Comparison of ENCODE assay signal across 8 mouse cellular contexts in genomic region chr19:8712870-8713305, GRCm38 (mm10). TPM values are rescaled to one million over a fixed set of nuclear protein-coding genes. Genes with fewer than 3 reads are reported as not detected.
A peak's percentile ranks its signal among the peaks of the same experiment; 100 is the strongest.
DNase-seq lines count a peak whose midpoint lies in the region; ATAC-seq and TF ChIP-seq lines count a peak whose summit lies in the region.

No protein-coding gene starts in this region.

- ATAC-seq in heart, embryonic 14.5 days (ENCODE audit: insufficient number of reproducible peaks, insufficient read depth, low FRiP score, low read depth): peak; percentile 64
- peak; percentile 53 for ATAC-seq in liver, postnatal 0 days
- ATAC-seq in neural tube, embryonic 12.5 days (ENCODE audit: low FRiP score, low read depth): peak; percentile 78

- H3K79me2 ChIP-seq in CH12.LX (replicated peaks; ENCODE audit: control insufficient read depth, extremely low read depth, insufficient read depth, poor library complexity, severe bottlenecking): peaks cover 33% of the 10 kb centered on the region

- TF ChIP-seq EP300 in CH12.LX (IDR thresholded peaks at IDR 0.05; ENCODE audit: low read length): no peak
- peak; percentile 61 for TF ChIP-seq EP300 in liver, postnatal 0 days (IDR thresholded peaks at IDR 0.05; ENCODE audit: low read depth)

- peak overlapping the region; percentile 96 for H3K27ac ChIP-seq in CH12.LX (ENCODE audit: insufficient read depth, low read depth)
- H3K27ac ChIP-seq in heart, embryonic 14.5 days (replicated peaks in 1 of 2; ENCODE audit: control insufficient read depth in 1 of 2, insufficient read depth in 1 of 2, low read depth in 2 of 2, low read length in 2 of 2): peak overlapping the region; percentile 89 to 96
- H3K27ac ChIP-seq in liver, postnatal 0 days (ENCODE audit: low read depth): peak overlapping the region; percentile 94
- peak overlapping the region; percentile 84 for H3K27ac ChIP-seq in neural tube, embryonic 12.5 days
- H3K27ac ChIP-seq in testis, adult 2 months (ENCODE audit: control insufficient read depth, insufficient read depth, low read depth, low read length): peak overlapping the region; percentile 73

- no peak for TF ChIP-seq RAD21 in CH12.LX (IDR thresholded peaks at IDR 0.05; ENCODE audit: low read depth, low read length)

- TF ChIP-seq CTCF in CH12.LX (conservative IDR thresholded peaks at IDR 0.05 in 1 of 2, IDR thresholded peaks at IDR 0.05 in 1 of 2; ENCODE audit: low read depth in 2 of 2, low read length in 2 of 2): no peak
- TF ChIP-seq CTCF in brain, embryonic 14.5 days (IDR thresholded peaks at IDR 0.05; ENCODE audit: borderline replicate concordance, extremely low read depth, insufficient read depth, insufficient read length): no peak
- TF ChIP-seq CTCF in liver, postnatal 0 days (IDR thresholded peaks at IDR 0.05; ENCODE audit: low read depth): no peak
- no peak for TF ChIP-seq CTCF in testis, adult 2 months (IDR thresholded peaks at IDR 0.05; ENCODE audit: control insufficient read depth, insufficient read depth, insufficient replicate concordance, low read depth, low read length)

- TF ChIP-seq POLR2A in CH12.LX (IDR thresholded peaks at IDR 0.05; ENCODE audit: low read depth, low read length): peak; percentile 44
- TF ChIP-seq POLR2A in brain, embryonic 14.5 days (IDR thresholded peaks at IDR 0.05; ENCODE audit: borderline replicate concordance, extremely low read depth, insufficient read depth, insufficient read length, poor library complexity, severe bottlenecking): 0 out of 2 replicates have a peak, but pooled peaks have one; percentile 11
- TF ChIP-seq POLR2A in testis, adult 2 months (IDR thresholded peaks at IDR 0.05; ENCODE audit: control insufficient read depth, low read depth, low read length): no peak

- no peaks in the 10 kb centered on the region for H3K9me3 ChIP-seq in CH12.LX (replicated peaks; ENCODE audit: low read length)
- no peaks in the 10 kb centered on the region for H3K9me3 ChIP-seq in heart, embryonic 14.5 days (ENCODE audit: control insufficient read depth, low read length)
- H3K9me3 ChIP-seq in liver, postnatal 0 days (ENCODE audit: low read length): no peaks in the 10 kb centered on the region
- no peaks in the 10 kb centered on the region for H3K9me3 ChIP-seq in neural tube, embryonic 12.5 days

- in situ Hi-C loops in CH12.LX (cut with MboI; ENCODE audit: low pct_ligation_motif_present, low pct_unique_long_range_greater_than_20kb, low sequenced_read_pairs): no loop called here

- peaks cover 37 to 49% of the 10 kb centered on the region in 2 experiments for H3K36me3 ChIP-seq in CH12.LX (replicated peaks in 1 of 2; ENCODE audit: control insufficient read depth in 1 of 2, insufficient read depth in 1 of 2, low read length in 1 of 2)
- peaks cover 47% of the 10 kb centered on the region for H3K36me3 ChIP-seq in heart, embryonic 14.5 days (ENCODE audit: control insufficient read depth, insufficient read depth, low read length)
- peaks cover 43% of the 10 kb centered on the region for H3K36me3 ChIP-seq in liver, postnatal 0 days (replicated peaks; ENCODE audit: insufficient read depth, low read length)
- peaks cover 39% of the 10 kb centered on the region for H3K36me3 ChIP-seq in neural tube, embryonic 12.5 days
- H3K36me3 ChIP-seq in testis, adult 2 months (ENCODE audit: control insufficient read depth, insufficient read depth, low read length): peaks cover 2% of the 10 kb centered on the region

- peak overlapping the region; percentile 86; the same call in 1 of the 2 replicates for H3K4me2 ChIP-seq in CH12.LX (ENCODE audit: insufficient read depth, low read depth, poor library complexity, severe bottlenecking)
- H3K4me2 ChIP-seq in heart, embryonic 14.5 days (ENCODE audit: low read length): peak overlapping the region; percentile 81
- peak overlapping the region; percentile 68 for H3K4me2 ChIP-seq in liver, postnatal 0 days (ENCODE audit: low read depth, low read length)
- peak overlapping the region; percentile 68 for H3K4me2 ChIP-seq in neural tube, embryonic 12.5 days (replicated peaks)

- under 1% methylated on average over 13 of the region's 13 CpGs for WGBS in heart, embryonic 14.5 days
- 1% methylated on average over 13 of the region's 13 CpGs for WGBS in liver, postnatal 0 days (ENCODE audit: insufficient replicate concordance)
- under 1% methylated on average over 13 of the region's 13 CpGs for WGBS in neural tube, embryonic 12.5 days

- H3K4me3 ChIP-seq in CH12.LX (replicated peaks in 1 of 3; ENCODE audit: low read depth in 2 of 3, low read length in 2 of 3, poor library complexity in 1 of 3): peak overlapping the region; percentile 73 to 99 (median 89)
- peak overlapping the region; percentile 78 to 89 for H3K4me3 ChIP-seq in heart, embryonic 14.5 days (ENCODE audit: control insufficient read depth in 1 of 2, insufficient read depth in 1 of 2, low read depth in 1 of 2, low read length in 2 of 2)
- H3K4me3 ChIP-seq in liver, postnatal 0 days (ENCODE audit: low read depth, low read length): peak overlapping the region; percentile 88
- peak overlapping the region; percentile 76 for H3K4me3 ChIP-seq in neural tube, embryonic 12.5 days
- H3K4me3 ChIP-seq in testis, adult 2 months (ENCODE audit: control insufficient read depth, low read depth, low read length): peak overlapping the region; percentile 85

- dilution Hi-C loops in CH12.LX (cut with MboI; ENCODE audit: extremely low pct_ligation_motif_present, extremely low pct_unique_long_range_greater_than_20kb, low sequenced_read_pairs): no loop called here

- peak overlapping the region; percentile 96 for H3K9ac ChIP-seq in CH12.LX (ENCODE audit: insufficient read depth, low read depth)
- H3K9ac ChIP-seq in heart, embryonic 14.5 days (ENCODE audit: low read length): peak overlapping the region; percentile 91
- peak overlapping the region; percentile 91 for H3K9ac ChIP-seq in liver, postnatal 0 days (replicated peaks)
- H3K9ac ChIP-seq in neural tube, embryonic 12.5 days: peak overlapping the region; percentile 90

- H3K4me1 ChIP-seq in CH12.LX (ENCODE audit: control insufficient read depth in 1 of 2, insufficient read depth in 2 of 2): peaks cover 0 to 59% of the 10 kb centered on the region in 2 experiments; a peak in 2 of 4 replicates
- H3K4me1 ChIP-seq in heart, embryonic 14.5 days (ENCODE audit: control insufficient read depth in 2 of 2, insufficient read depth in 2 of 2, low read length in 2 of 2): peaks cover 7 to 32% of the 10 kb centered on the region in 2 experiments
- peaks cover 31% of the 10 kb centered on the region for H3K4me1 ChIP-seq in liver, postnatal 0 days (ENCODE audit: insufficient read depth)
- peaks cover 21% of the 10 kb centered on the region for H3K4me1 ChIP-seq in neural tube, embryonic 12.5 days
- peaks cover 11% of the 10 kb centered on the region for H3K4me1 ChIP-seq in testis, adult 2 months (ENCODE audit: control insufficient read depth, insufficient read depth, low read length)

- H3K27me3 ChIP-seq in CH12.LX (replicated peaks): no peaks in the 10 kb centered on the region
- no peaks in the 10 kb centered on the region for H3K27me3 ChIP-seq in heart, embryonic 14.5 days (ENCODE audit: control insufficient read depth, insufficient read depth, low read length)
- H3K27me3 ChIP-seq in liver, postnatal 0 days (ENCODE audit: insufficient read depth, low read length): no peaks in the 10 kb centered on the region
- no peaks in the 10 kb centered on the region for H3K27me3 ChIP-seq in neural tube, embryonic 12.5 days (replicated peaks)
- H3K27me3 ChIP-seq in testis, adult 2 months (ENCODE audit: control insufficient read depth, insufficient read depth, low read length): no peaks in the 10 kb centered on the region

- DNase-seq in CH12.LX (ENCODE audit: extremely low read depth): peak; percentile 96
- peak; percentile 93 for DNase-seq in brain, embryonic 14.5 days (ENCODE audit: low read depth)
- DNase-seq in fibroblast of lung, adult 2 months (ENCODE audit: low read depth): peak; percentile 90
- DNase-seq in kidney, postnatal 10 days: peak; percentile 90
- peak; percentile 79 for DNase-seq in liver, postnatal 0 days

RNA-seq across cellular contexts. Expression of gene Slc3a2, which starts 10.3 kb away (rescaled TPM):
- total RNA-seq in CH12.LX (2012; rRNA removed) (177 and 269 TPM in 2 replicates), CH12.LX (2014; rRNA removed) (251 and 284 TPM in 2 replicates)
- 432 and 478 TPM in 2 replicates for polyA plus RNA-seq in CH12.LX (2012; ENCODE audit: insufficient read length, low read depth)
- polyA plus RNA-seq in brain, embryonic 14.5 days (2012; rRNA removed): 147 and 159 TPM in 2 replicates
- polyA plus RNA-seq in heart, embryonic 14.5 days (2014; fragmentation: Nextera tagmentation; extraction: Ambion mirVana): 62.2 and 65.7 TPM in 2 replicates
- polyA plus RNA-seq in liver, postnatal 0 days (2015; fragmentation: Nextera tagmentation; extraction: Ambion mirVana): 64.4 and 68.0 TPM in 2 replicates
- 144 and 147 TPM in 2 replicates for polyA plus RNA-seq in neural tube, embryonic 12.5 days (2016; fragmentation: Nextera tagmentation; extraction: Ambion mirVana)
- 111 and 121 TPM in 2 replicates for polyA plus RNA-seq in testis, adult 2 months (2012; rRNA removed)

RNA-seq across cellular contexts. Expression of gene Wdr74, which starts 22.7 kb away (rescaled TPM):
- total RNA-seq in CH12.LX (2012; rRNA removed): 133 and 179 TPM in 2 replicates
- total RNA-seq in CH12.LX (2014; rRNA removed): 182 and 203 TPM in 2 replicates
- polyA plus RNA-seq in CH12.LX (2012; ENCODE audit: insufficient read length, low read depth): 208 and 235 TPM in 2 replicates
- 57.3 and 65.8 TPM in 2 replicates for polyA plus RNA-seq in brain, embryonic 14.5 days (2012; rRNA removed)
- polyA plus RNA-seq in heart, embryonic 14.5 days (2014; fragmentation: Nextera tagmentation; extraction: Ambion mirVana): 49.7 and 50.5 TPM in 2 replicates
- 36.0 and 36.8 TPM in 2 replicates for polyA plus RNA-seq in liver, postnatal 0 days (2015; fragmentation: Nextera tagmentation; extraction: Ambion mirVana)
- 83.5 and 85.1 TPM in 2 replicates for polyA plus RNA-seq in neural tube, embryonic 12.5 days (2016; fragmentation: Nextera tagmentation; extraction: Ambion mirVana)
- 18.3 and 21.8 TPM in 2 replicates for polyA plus RNA-seq in testis, adult 2 months (2012; rRNA removed)

RNA-seq across cellular contexts. Expression of gene 1700092M07Rik, which starts 27.6 kb away (rescaled TPM):
- total RNA-seq in CH12.LX (2012; rRNA removed) (3.8 and 4.8 TPM in 2 replicates), CH12.LX (2014; rRNA removed) (1.0 and 2.4 TPM in 2 replicates)
- 3.1 and 4.3 TPM in 2 replicates for polyA plus RNA-seq in CH12.LX (2012; ENCODE audit: insufficient read length, low read depth)
- polyA plus RNA-seq in brain, embryonic 14.5 days (2012; rRNA removed): 1.9 and 2.4 TPM in 2 replicates
- polyA plus RNA-seq in heart, embryonic 14.5 days (2014; fragmentation: Nextera tagmentation; extraction: Ambion mirVana): 1.2 TPM in 1 of 2 replicates, not detected in the other
- polyA plus RNA-seq in liver, postnatal 0 days (2015; fragmentation: Nextera tagmentation; extraction: Ambion mirVana): 0.31 and 0.43 TPM in 2 replicates
- polyA plus RNA-seq in neural tube, embryonic 12.5 days (2016; fragmentation: Nextera tagmentation; extraction: Ambion mirVana): 2.3 and 3.6 TPM in 2 replicates
- 670 and 676 TPM in 2 replicates for polyA plus RNA-seq in testis, adult 2 months (2012; rRNA removed)

RNA-seq across cellular contexts. Expression of gene Stx5a, which starts 28.3 kb away (rescaled TPM):
- 47.5 and 48.1 TPM in 2 replicates for total RNA-seq in CH12.LX (2012; rRNA removed)
- 49.1 and 49.7 TPM in 2 replicates for total RNA-seq in CH12.LX (2014; rRNA removed)
- polyA plus RNA-seq in CH12.LX (2012; ENCODE audit: insufficient read length, low read depth): 35.2 and 39.3 TPM in 2 replicates
- 117 TPM in 2 replicates for polyA plus RNA-seq in brain, embryonic 14.5 days (2012; rRNA removed)
- 81.4 and 83.5 TPM in 2 replicates for polyA plus RNA-seq in heart, embryonic 14.5 days (2014; fragmentation: Nextera tagmentation; extraction: Ambion mirVana)
- polyA plus RNA-seq in liver, postnatal 0 days (2015; fragmentation: Nextera tagmentation; extraction: Ambion mirVana): 36.3 and 37.5 TPM in 2 replicates
- 129 TPM in 2 replicates for polyA plus RNA-seq in neural tube, embryonic 12.5 days (2016; fragmentation: Nextera tagmentation; extraction: Ambion mirVana)
- polyA plus RNA-seq in testis, adult 2 months (2012; rRNA removed): 61.5 and 62.8 TPM in 2 replicates

RNA-seq across cellular contexts. Expression of gene Nxf1, which starts 44.0 kb away (rescaled TPM):
- total RNA-seq in CH12.LX (2012; rRNA removed) (66.5 and 83.6 TPM in 2 replicates), CH12.LX (2014; rRNA removed) (101 and 102 TPM in 2 replicates)
- 136 and 160 TPM in 2 replicates for polyA plus RNA-seq in CH12.LX (2012; ENCODE audit: insufficient read length, low read depth)
- 176 and 264 TPM in 2 replicates for polyA plus RNA-seq in brain, embryonic 14.5 days (2012; rRNA removed)
- polyA plus RNA-seq in heart, embryonic 14.5 days (2014; fragmentation: Nextera tagmentation; extraction: Ambion mirVana): 101 and 105 TPM in 2 replicates
- 47.9 and 49.9 TPM in 2 replicates for polyA plus RNA-seq in liver, postnatal 0 days (2015; fragmentation: Nextera tagmentation; extraction: Ambion mirVana)
- polyA plus RNA-seq in neural tube, embryonic 12.5 days (2016; fragmentation: Nextera tagmentation; extraction: Ambion mirVana): 186 and 216 TPM in 2 replicates
- polyA plus RNA-seq in testis, adult 2 months (2012; rRNA removed): 166 and 174 TPM in 2 replicates

Comparison
In these comparisons a context has a peak if more than half of its experiments do, and no peak if none do; other contexts are left out.
1. Peak in every context shown above with its lines: DNase-seq, ATAC-seq, H3K4me3 ChIP-seq and H3K27ac ChIP-seq.
2. RNA of gene 1700092M07Rik, which starts 27.6 kb away (polyA plus RNA-seq): 670 to 676 TPM in testis, adult 2 months; 3.1 to 4.3 TPM in CH12.LX, 2.3 to 3.6 TPM in neural tube, embryonic 12.5 days, 1.9 to 2.4 TPM in brain, embryonic 14.5 days, 0.31 to 0.43 TPM in liver, postnatal 0 days and 1.2 TPM in heart, embryonic 14.5 days; every median in the first group is over 100 times any median in the second.